Mouse (Mus musculus) testis, adult 2 months (tissue): ENCODE results near the gene Nrros.

Experiments used
- CTCF ChIP-seq: fragments of 200-500 bp; IDR thresholded peaks from 2 replicates; pipeline ENCODE4 v1.5.1; 2012; ENCODE audit warnings: low read depth, mild to moderate bottlenecking, inconsistent platforms, low read length, moderate library complexity; ENCODE audit not compliant: control insufficient read depth, insufficient read depth, insufficient replicate concordance
- POLR2A ChIP-seq: fragments of 200-500 bp; IDR thresholded peaks from 2 replicates; pipeline ENCODE4 v1.6.1; 2012; ENCODE audit warnings: low read depth, mild to moderate bottlenecking, inconsistent platforms, low read length, moderate library complexity; ENCODE audit not compliant: control insufficient read depth

DNA sequence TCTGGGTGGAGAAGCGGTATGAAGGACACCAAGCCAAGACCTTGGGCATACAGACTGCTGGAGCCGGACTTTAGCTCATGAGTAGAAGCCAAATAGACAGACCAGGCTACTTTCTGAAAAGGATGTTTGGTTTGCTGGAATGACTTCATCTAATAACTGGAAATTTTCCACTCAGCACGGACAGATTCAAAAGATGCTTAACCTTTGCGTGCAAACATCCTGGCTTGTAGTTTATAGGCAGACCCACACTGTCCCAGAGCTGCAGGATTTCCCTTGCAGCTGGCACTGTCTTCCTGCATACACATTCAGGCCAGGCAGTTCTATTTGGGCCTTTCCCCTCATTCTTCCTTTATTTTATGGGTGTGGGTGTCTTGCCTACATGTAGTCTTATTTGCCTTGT is 38.3 kb downstream of the Nrros start:
- TF ChIP-seq POLR2A (no peak), CTCF (no peak)
